Mouse (Mus musculus) bone marrow macrophage, adult 2 months (primary cell): ENCODE measurements around the gene Usp10.

Source experiments
- CTCF ChIP-seq: IDR thresholded peaks from 2 replicates; pipeline ENCODE4 v1.5.1; 2012; ENCODE audit warnings: low read depth, mild to moderate bottlenecking, low read length, moderate library complexity
- POLR2A ChIP-seq: IDR thresholded peaks from 2 replicates; pipeline ENCODE4 v1.6.1; 2012; ENCODE audit warnings: mild to moderate bottlenecking, low read depth, low read length, borderline replicate concordance

- no peak for TF ChIP-seq CTCF
- TF ChIP-seq POLR2A, result no peak
These were observed 22.1 kb upstream of the Usp10 start for GRCm38 (mm10) chr8:119888012-119888411.
